ENCODE assay signal across 26 mouse cellular contexts in genomic region chr2:144174366-144175035, GRCm38 (mm10).
DNase-seq lines count a peak whose midpoint lies in the region; ATAC-seq and TF ChIP-seq lines count a peak whose summit lies in the region.
"Had no signal": no experiment of that assay in that cellular context is flagged by ENCODE, and none has a peak within 500 bp of the region (broad histone marks: within the 10 kb centered on the region; RNA-seq: fewer than 3 reads in every experiment).

No protein-coding gene starts in this region.

- peak; percentile 25; the same call in 1 of the 2 replicates for TF ChIP-seq EP300 in CH12.LX (IDR thresholded peaks at IDR 0.05; ENCODE audit: low read length)

- TF ChIP-seq RAD21 in CH12.LX (IDR thresholded peaks at IDR 0.05; ENCODE audit: low read depth, low read length) = no peak

- 91% methylated on average over 5 of the region's 5 CpGs for WGBS in small intestine, adult 2 months

- no peak overlapping the region for H3K4me3 ChIP-seq in CH12.LX (replicated peaks in 1 of 3; ENCODE audit: low read depth in 2 of 3, low read length in 2 of 3, poor library complexity in 1 of 3)
- H3K4me3 ChIP-seq in small intestine, adult 2 months (ENCODE audit: low read depth, low read length) = no peak overlapping the region
- H3K4me3 ChIP-seq: embryonic facial prominence, embryonic 13.5 days; erythroblast, embryonic 14.5 days; forebrain, embryonic 13.5 days; heart, embryonic 13.5 days; hindbrain, embryonic 12.5 days; neural tube, embryonic 15.5 days had no signal

- in situ Hi-C loops in CH12.LX (cut with MboI; ENCODE audit: low pct_ligation_motif_present, low pct_unique_long_range_greater_than_20kb, low sequenced_read_pairs) = no loop called here

- H3K36me3 ChIP-seq in CH12.LX (replicated peaks in 1 of 2; ENCODE audit: control insufficient read depth in 1 of 2, insufficient read depth in 1 of 2, low read length in 1 of 2) = no peaks in the 10 kb centered on the region
- no peaks in the 10 kb centered on the region for H3K36me3 ChIP-seq in small intestine, adult 2 months (ENCODE audit: control insufficient read depth, insufficient read depth, low read length)
- H3K36me3 ChIP-seq: embryonic facial prominence, embryonic 13.5 days; heart, embryonic 13.5 days; hindbrain, embryonic 12.5 days; neural tube, embryonic 15.5 days had no signal

- no peaks in the 10 kb centered on the region for H3K79me2 ChIP-seq in CH12.LX (replicated peaks; ENCODE audit: control insufficient read depth, extremely low read depth, insufficient read depth, poor library complexity, severe bottlenecking)

- H3K4me1 ChIP-seq in CH12.LX (ENCODE audit: control insufficient read depth in 1 of 2, insufficient read depth in 2 of 2) = peaks cover 25 to 76% of the 10 kb centered on the region in 2 experiments
- peaks cover 43% of the 10 kb centered on the region for H3K4me1 ChIP-seq in small intestine, adult 2 months (ENCODE audit: control insufficient read depth, insufficient read depth, insufficient read length, low read length)
- H3K4me1 ChIP-seq: forebrain, embryonic 13.5 days had no signal

- H3K4me2 ChIP-seq in CH12.LX (ENCODE audit: insufficient read depth, low read depth, poor library complexity, severe bottlenecking) = no peak overlapping the region
- H3K4me2 ChIP-seq: embryonic facial prominence, embryonic 13.5 days; forebrain, embryonic 13.5 days; heart, embryonic 13.5 days; hindbrain, embryonic 12.5 days; liver, embryonic 11.5 days; neural tube, embryonic 15.5 days had no signal

- peaks cover 12% of the 10 kb centered on the region for H3K27me3 ChIP-seq in CH12.LX (replicated peaks)
- no peaks in the 10 kb centered on the region for H3K27me3 ChIP-seq in small intestine, adult 2 months (ENCODE audit: control insufficient read depth, insufficient read depth, low read length)
- H3K27me3 ChIP-seq: embryonic facial prominence, embryonic 13.5 days; forebrain, embryonic 13.5 days; heart, embryonic 13.5 days; hindbrain, embryonic 12.5 days; neural tube, embryonic 15.5 days had no signal

- DNase-seq in 416B (ENCODE audit: low read depth) (peak; percentile 36), CH12.LX (ENCODE audit: extremely low read depth) (no peak)
- DNase-seq in kidney, postnatal 36 days = no peak
- no peak for DNase-seq in gastrocnemius, adult 18-20 months (ENCODE audit: low spot score)
- DNase-seq: adrenal gland, postnatal 14 days; cerebellum, adult 2 months; cerebellum, postnatal 25 days; embryo, embryonic 11 days; gastrocnemius, postnatal 14 days; heart, adult 18-20 months; kidney, adult 18-20 months; lung, adult 18-20 months; thymus, adult 2 months; thymus, postnatal 4 days had no signal

- no peak for TF ChIP-seq CTCF in CH12.LX (conservative IDR thresholded peaks at IDR 0.05 in 1 of 2, IDR thresholded peaks at IDR 0.05 in 1 of 2; ENCODE audit: low read depth in 2 of 2, low read length in 2 of 2)
- no peak for TF ChIP-seq CTCF in small intestine, adult 2 months (IDR thresholded peaks at IDR 0.05; ENCODE audit: extremely low read depth, insufficient read length, insufficient replicate concordance, low read depth, low read length)

- no peak overlapping the region for H3K27ac ChIP-seq in CH12.LX (ENCODE audit: insufficient read depth, low read depth)
- H3K27ac ChIP-seq in small intestine, adult 2 months (ENCODE audit: insufficient read depth, low read depth, low read length) = peak overlapping the region; percentile 6; the same call in 1 of the 2 replicates
- H3K27ac ChIP-seq: embryonic facial prominence, embryonic 13.5 days; forebrain, embryonic 13.5 days; heart, embryonic 13.5 days; hindbrain, embryonic 12.5 days; kidney, postnatal 0 days; neural tube, embryonic 15.5 days; stomach, postnatal 0 days had no signal

- dilution Hi-C loops in CH12.LX (cut with MboI; ENCODE audit: extremely low pct_ligation_motif_present, extremely low pct_unique_long_range_greater_than_20kb, low sequenced_read_pairs) = no loop called here

- no peaks in the 10 kb centered on the region for H3K9me3 ChIP-seq in CH12.LX (replicated peaks; ENCODE audit: low read length)
- H3K9me3 ChIP-seq: embryonic facial prominence, embryonic 13.5 days; forebrain, embryonic 13.5 days; heart, embryonic 13.5 days; hindbrain, embryonic 12.5 days; neural tube, embryonic 15.5 days had no signal

- no peak for TF ChIP-seq POLR2A in CH12.LX (IDR thresholded peaks at IDR 0.05; ENCODE audit: low read depth, low read length)
- TF ChIP-seq POLR2A in small intestine, adult 2 months (IDR thresholded peaks at IDR 0.05; ENCODE audit: low read depth, low read length) = no peak

- H3K9ac ChIP-seq in CH12.LX (ENCODE audit: insufficient read depth, low read depth) = no peak overlapping the region
- H3K9ac ChIP-seq: embryonic facial prominence, embryonic 13.5 days; forebrain, embryonic 13.5 days; heart, embryonic 13.5 days; hindbrain, embryonic 12.5 days; neural tube, embryonic 15.5 days had no signal

- ATAC-seq in granulocyte monocyte progenitor cell, adult 5-6 weeks (replicated peaks; ENCODE audit: poor library complexity, severe bottlenecking) = peak; percentile 29
- ATAC-seq in erythroid progenitor cell, adult 5-6 weeks (replicated peaks; ENCODE audit: low FRiP score, poor library complexity, severe bottlenecking) = no peak
- ATAC-seq: forebrain, embryonic 13.5 days had no signal

TF ChIP-seq in CH12.LX, 34 proteins besides CTCF, POLR2A, EP300 and RAD21:
- no peak for TF ChIP-seq TBP (conservative IDR thresholded peaks at IDR 0.05; ENCODE audit: low read depth, low read length)
- TF ChIP-seq ZC3H11A (IDR thresholded peaks at IDR 0.05; ENCODE audit: low read depth, low read length) = no peak
- TF ChIP-seq ZNF384 (IDR thresholded peaks at IDR 0.05; ENCODE audit: low read depth, low read length) = no peak
- TF ChIP-seq JUND (conservative IDR thresholded peaks at IDR 0.05; ENCODE audit: low read depth, low read length) = no peak
- no peak for TF ChIP-seq CHD1 (IDR thresholded peaks at IDR 0.05; ENCODE audit: low read depth, low read length)
- TF ChIP-seq BHLHE40 (IDR thresholded peaks at IDR 0.05; ENCODE audit: low read depth, low read length) = no peak
- no peak for TF ChIP-seq E2F4 (IDR thresholded peaks at IDR 0.05; ENCODE audit: insufficient replicate concordance, low read depth, low read length)
- TF ChIP-seq RCOR1 (conservative IDR thresholded peaks at IDR 0.05; ENCODE audit: low read depth, low read length) = no peak
- no peak for TF ChIP-seq KAT2A (IDR thresholded peaks at IDR 0.05; ENCODE audit: insufficient replicate concordance, low read length)
- TF ChIP-seq CHD2 (IDR thresholded peaks at IDR 0.05; ENCODE audit: low read length) = no peak
- no peak for TF ChIP-seq HCFC1 (IDR thresholded peaks at IDR 0.05; ENCODE audit: low read depth, low read length)
- TF ChIP-seq ETS1 (conservative IDR thresholded peaks at IDR 0.05; ENCODE audit: low read depth, low read length) = no peak
- TF ChIP-seq USF2 (conservative IDR thresholded peaks at IDR 0.05; ENCODE audit: low read depth, low read length) = no peak
- no peak for TF ChIP-seq MAZ (IDR thresholded peaks at IDR 0.05; ENCODE audit: low read depth, low read length)
- no peak for TF ChIP-seq MYC (IDR thresholded peaks at IDR 0.05; ENCODE audit: low read depth, low read length)
- no peak for TF ChIP-seq ZMIZ1 (IDR thresholded peaks at IDR 0.05; ENCODE audit: low read depth, low read length)
- TF ChIP-seq TCF12 (IDR thresholded peaks at IDR 0.05; ENCODE audit: low read depth, low read length) = no peak
- TF ChIP-seq PAX5 (IDR thresholded peaks at IDR 0.05; ENCODE audit: low read length) = no peak
